Mouse (Mus musculus) cerebellum, adult 11 months (tissue): Measurements from ENCODE around the gene Erc2.

Source experiments
- DNase-seq: peaks from one replicate; pipeline ENCODE4 v3.0.0; 2022

Gene Erc2

DNA sequence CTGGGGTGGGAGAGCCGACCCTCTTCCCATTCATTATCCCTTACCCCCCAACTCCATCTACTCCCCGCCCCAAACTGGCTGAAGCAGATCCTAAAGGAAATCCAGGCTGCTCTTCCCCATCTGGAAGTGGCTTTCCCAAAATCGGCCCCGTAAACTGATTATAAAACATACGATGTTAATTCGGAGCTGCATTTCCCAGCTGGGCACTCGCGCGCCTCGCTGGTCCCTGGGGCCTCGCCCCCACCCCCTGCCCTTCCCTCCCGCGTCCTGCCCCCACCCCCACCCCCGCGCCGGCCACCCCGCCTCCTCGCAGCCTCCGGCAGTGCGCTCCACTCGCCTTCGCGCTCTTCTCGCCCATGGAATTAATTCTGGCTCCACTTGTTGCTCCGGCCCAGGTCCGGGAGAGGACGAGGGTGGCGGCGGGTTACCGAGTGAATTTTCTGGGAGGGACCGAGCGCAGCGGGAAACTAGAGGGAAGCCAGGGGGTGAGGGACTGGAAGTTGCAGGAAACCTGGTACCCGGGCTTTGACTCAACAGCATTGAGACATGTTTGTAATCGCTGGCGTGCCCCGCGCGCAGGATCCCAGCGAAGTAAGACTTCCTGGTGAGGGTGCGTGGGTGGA lies 888.9 kb downstream of the Erc2 start:
- no peak for DNase-seq

DNA sequence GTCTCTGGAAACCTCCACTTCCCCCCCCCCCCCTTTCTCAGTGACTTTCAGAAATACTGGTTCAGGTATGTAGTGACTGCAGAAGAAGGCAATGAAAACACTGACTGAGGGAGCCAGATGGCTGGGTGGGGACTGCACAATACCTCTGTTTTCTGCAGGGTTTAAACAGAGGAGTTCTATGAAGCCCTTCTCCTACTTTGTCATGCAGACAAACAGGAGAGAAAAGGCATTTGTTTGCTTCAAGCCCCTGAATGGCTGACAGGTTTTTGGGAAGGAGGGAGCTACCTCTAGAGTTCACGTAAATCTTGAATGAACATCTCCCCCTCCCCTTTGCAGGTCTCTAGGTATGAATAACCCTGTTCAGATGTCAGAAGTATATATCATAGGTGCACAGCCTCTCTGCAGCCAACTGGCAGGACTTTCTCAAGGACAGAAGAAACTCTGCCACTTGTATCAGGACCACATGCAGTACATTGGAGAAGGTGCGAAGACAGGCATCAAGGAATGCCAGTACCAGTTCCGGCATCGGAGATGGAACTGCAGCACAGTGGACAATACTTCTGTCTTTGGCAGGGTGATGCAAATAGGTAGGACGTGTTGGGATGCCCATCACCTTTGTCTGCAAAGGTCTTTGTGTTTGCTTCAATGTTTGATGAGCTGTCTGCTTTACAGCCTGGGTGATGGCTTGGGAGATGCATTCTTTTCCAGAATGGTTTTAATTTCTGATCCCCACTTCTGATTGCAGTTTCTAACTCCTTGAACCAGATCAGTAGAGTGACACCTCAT lies 890.8 kb downstream of the Erc2 start:
- DNase-seq: no peak

GRCm38 (mm10) chr14:28514171-28514570 lies 891.9 kb downstream of the Erc2 start:
- DNase-seq: no peak

- DNase-seq: no peak
Measured at GRCm38 (mm10) chr14:28515331-28515730, 893.1 kb downstream of the Erc2 start.

GRCm38 (mm10) chr14:28517631-28518560 lies 895.7 kb downstream of the Erc2 start:
- DNase-seq: no peak

DNA sequence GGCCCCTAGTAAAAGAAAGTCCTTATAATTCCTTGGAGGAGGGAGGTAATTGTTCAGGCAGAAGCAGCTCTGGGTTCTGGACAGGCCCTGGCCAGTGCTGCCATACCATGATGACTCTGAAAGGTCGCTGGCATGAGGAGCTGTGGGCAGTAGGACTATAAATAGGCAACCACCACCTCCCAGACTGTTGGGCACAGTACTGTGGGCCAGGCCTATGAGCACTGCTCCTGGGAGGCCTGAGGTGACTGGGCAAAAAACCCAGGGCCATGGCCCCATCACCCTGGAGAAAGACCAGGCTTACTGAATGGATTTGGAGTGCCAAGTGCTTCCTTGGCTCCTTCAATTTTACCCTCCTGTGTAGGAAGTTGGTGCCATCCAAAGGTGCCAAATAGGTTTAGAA lies 898.9 kb downstream of the Erc2 start:
- DNase-seq: no peak

GRCm38 (mm10) chr14:28522611-28523010 lies 900.4 kb downstream of the Erc2 start:
- DNase-seq: no peak

- no peak for DNase-seq
Measured at GRCm38 (mm10) chr14:28525566-28525965, 903.3 kb downstream of the Erc2 start.
